Mouse (Mus musculus) lung, embryonic 14.5 days (tissue): ENCODE measurements around the gene Ppp1r16b. TPM values are rescaled to one million over a fixed set of nuclear protein-coding genes. Genes with fewer than 3 reads are reported as not detected.

Source experiments
- ATAC-seq: fragments of 200-750 bp; cut with Nextera tagmentation; 2 replicates; pipeline ENCODE4 v1.8.0; 2017; ENCODE audit warnings: mild to moderate bottlenecking, moderate TSS enrichment, moderate library complexity; ENCODE audit not compliant: insufficient read depth
- DNase-seq: peaks from one replicate; pipeline ENCODE4 v3.0.0-alpha.2; 2015
- H3K27ac ChIP-seq: fragments of 300-500 bp; sonication (generic); 2 replicates; pipeline ENCODE4 v1.5.1; 2014; ENCODE audit warnings: low read depth, mild to moderate bottlenecking, moderate library complexity
- H3K27me3 ChIP-seq: fragments of 300-500 bp; sonication (generic); 2 replicates; pipeline ENCODE4 v1.6.1; 2014; ENCODE audit warnings: low read length, control low read depth; ENCODE audit not compliant: insufficient read depth
- H3K36me3 ChIP-seq: fragments of 300-500 bp; sonication (generic); 2 replicates; pipeline ENCODE4 v1.6.1; 2014; ENCODE audit warnings: control low read depth; ENCODE audit not compliant: insufficient read depth
- H3K4me1 ChIP-seq: fragments of 300-500 bp; sonication (generic); 2 replicates; pipeline ENCODE4 v1.6.1; 2014; ENCODE audit warnings: antibody characterized with exemption, control low read depth; ENCODE audit not compliant: insufficient read depth
- H3K4me2 ChIP-seq: fragments of 300-500 bp; sonication (generic); 2 replicates; pipeline ENCODE4 v1.6.1; 2014; ENCODE audit warnings: mild to moderate bottlenecking
- H3K4me3 ChIP-seq: fragments of 300-500 bp; sonication (generic); 2 replicates; pipeline ENCODE4 v1.5.1; 2014; ENCODE audit warnings: low read depth, low read length
- H3K9ac ChIP-seq: fragments of 300-500 bp; sonication (generic); 2 replicates; pipeline ENCODE4 v1.6.1; 2014
- H3K9me3 ChIP-seq: fragments of 300-500 bp; sonication (generic); 2 replicates; pipeline ENCODE4 v1.6.1; 2016; ENCODE audit warnings: low read depth, low read length, control low read depth
- CTCF ChIP-seq: IDR thresholded peaks from 2 replicates; pipeline ENCODE4 v1.5.1; 2016; ENCODE audit warnings: antibody characterized with exemption, low read depth
- WGBS: fragments of 180-500 bp; shearing (Covaris S2); extraction: QIAGEN DNeasy Blood & Tissue Kit; methylation state at CpG from one replicate; pipeline ENCODE4 v1.1.7; 2014; 5-methylcytosine and 5-hydroxymethylcytosine counted together
- polyA plus RNA-seq: library from polyadenylated mRNA; unstranded; fragments of >200 nt; fragmentation: Nextera tagmentation; extraction: Ambion mirVana; gene quantifications from 2 replicates; pipeline ENCODE4 v1.2.1, GENCODE M21; 2014

Ppp1r16b gene
- polyA plus RNA-seq, 1 experiment from 2014 or later, result 17.6 TPM

GRCm38 (mm10) chr2:158681714-158682113 lies 16.5 kb downstream of the Ppp1r16b start:
- H3K27ac ChIP-seq, result no peak overlapping the region
- no peaks in the 10 kb centered on the region; the same call in 1 of the 2 replicates for H3K4me1 ChIP-seq
- H3K9ac ChIP-seq, result no peak overlapping the region
- no peak for DNase-seq
- ATAC-seq, result no peak
- WGBS, result 67% methylated on average over 6 of the region's 6 CpGs
- H3K36me3 ChIP-seq, result no peaks in the 10 kb centered on the region
- no peak for TF ChIP-seq CTCF
- no peaks in the 10 kb centered on the region for H3K9me3 ChIP-seq
- H3K27me3 ChIP-seq, result no peaks in the 10 kb centered on the region
- no peak overlapping the region for H3K4me2 ChIP-seq
- H3K4me3 ChIP-seq, result no peak overlapping the region

GRCm38 (mm10) chr2:158682344-158683037 lies 17.3 kb downstream of the Ppp1r16b start:
- Histone ChIP-seq H3K4me1 (no peaks in the 10 kb centered on the region; the same call in 1 of the 2 replicates), H3K27me3 (no peaks in the 10 kb centered on the region), H3K4me3 (no peak overlapping the region), H3K9me3 (no peaks in the 10 kb centered on the region), H3K4me2 (no peak overlapping the region), H3K27ac (peak overlapping the region; percentile 30; the same call in 1 of the 2 replicates), H3K36me3 (no peaks in the 10 kb centered on the region), H3K9ac (no peak overlapping the region)
- DNase-seq, result peak; percentile 30
- 46% methylated on average over 11 of the region's 11 CpGs for WGBS
- no peak for TF ChIP-seq CTCF
- no peak for ATAC-seq

DNA sequence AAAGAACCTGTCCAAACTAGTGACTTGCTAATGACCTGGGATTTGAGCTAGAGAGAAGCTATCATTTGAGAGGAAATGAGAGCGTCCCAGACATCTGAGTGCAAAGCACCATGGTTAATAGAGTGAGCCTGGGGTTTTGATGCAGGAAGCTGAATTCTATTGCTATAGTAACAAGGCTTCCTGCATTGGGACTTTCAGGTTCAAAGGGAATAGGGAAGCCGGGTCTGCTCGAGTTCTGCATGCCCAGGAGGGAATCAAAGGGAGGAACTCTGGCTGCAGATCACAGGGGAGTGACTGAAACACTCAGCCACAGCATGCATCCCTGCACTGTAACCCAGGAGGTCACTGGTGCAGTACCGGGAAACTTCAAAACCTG lies 17.8 kb downstream of the Ppp1r16b start:
- Histone ChIP-seq H3K9me3 (no peaks in the 10 kb centered on the region), H3K27ac (no peak overlapping the region), H3K4me2 (no peak overlapping the region), H3K9ac (no peak overlapping the region), H3K27me3 (no peaks in the 10 kb centered on the region), H3K4me1 (no peaks in the 10 kb centered on the region; the same call in 1 of the 2 replicates), H3K4me3 (no peak overlapping the region), H3K36me3 (no peaks in the 10 kb centered on the region)
- no peak for ATAC-seq
- 15% methylated on average over 4 of the region's 4 CpGs for WGBS
- no peak for TF ChIP-seq CTCF
- DNase-seq, result peak; percentile 41

GRCm38 (mm10) chr2:158684247-158684843 lies 19.1 kb downstream of the Ppp1r16b start:
- WGBS, result 52% methylated on average over 9 of the region's 9 CpGs
- H3K9ac ChIP-seq, result no peak overlapping the region
- no peak overlapping the region for H3K4me3 ChIP-seq
- no peaks in the 10 kb centered on the region for H3K9me3 ChIP-seq
- DNase-seq (no peak), ATAC-seq (no peak)
- no peaks in the 10 kb centered on the region for H3K36me3 ChIP-seq
- H3K4me2 ChIP-seq, result no peak overlapping the region
- TF ChIP-seq CTCF, result no peak
- no peak overlapping the region for H3K27ac ChIP-seq
- no peaks in the 10 kb centered on the region for H3K27me3 ChIP-seq
- H3K4me1 ChIP-seq, result no peaks in the 10 kb centered on the region; the same call in 1 of the 2 replicates

- no peak for ATAC-seq
- Histone ChIP-seq H3K4me2 (no peak overlapping the region), H3K9ac (no peak overlapping the region), H3K4me3 (no peak overlapping the region), H3K4me1 (no peaks in the 10 kb centered on the region; the same call in 1 of the 2 replicates), H3K27me3 (no peaks in the 10 kb centered on the region), H3K9me3 (no peaks in the 10 kb centered on the region), H3K27ac (no peak overlapping the region), H3K36me3 (no peaks in the 10 kb centered on the region)
- no peak for DNase-seq
- TF ChIP-seq CTCF, result no peak
- 71% methylated on average over 3 of the region's 3 CpGs for WGBS
These were observed 19.7 kb downstream of the Ppp1r16b start for GRCm38 (mm10) chr2:158684910-158685309.

DNA sequence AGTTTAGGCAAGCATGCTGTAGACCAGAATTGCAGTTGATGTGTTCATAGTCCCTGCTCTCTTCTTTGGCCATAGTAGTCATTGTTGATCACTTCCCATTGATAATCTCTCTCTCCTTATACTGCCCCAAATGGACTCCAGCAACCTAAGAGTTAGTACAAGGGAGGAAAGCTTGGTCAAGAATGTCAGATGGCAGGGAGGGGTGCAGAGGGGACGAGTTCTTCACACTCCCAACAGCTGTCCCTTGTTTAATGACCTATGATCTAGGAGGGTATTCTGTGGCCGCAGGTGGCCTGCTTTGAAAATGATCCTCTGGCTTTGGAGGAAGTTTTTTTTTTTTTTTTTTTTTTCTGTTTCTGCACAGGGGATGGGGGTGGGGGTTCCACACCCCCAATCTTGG lies 21.2 kb downstream of the Ppp1r16b start:
- Histone ChIP-seq H3K9me3 (no peaks in the 10 kb centered on the region), H3K36me3 (no peaks in the 10 kb centered on the region), H3K4me2 (no peak overlapping the region), H3K27ac (no peak overlapping the region), H3K4me1 (no peaks in the 10 kb centered on the region), H3K4me3 (no peak overlapping the region), H3K27me3 (no peaks in the 10 kb centered on the region), H3K9ac (no peak overlapping the region)
- DNase-seq (no peak), ATAC-seq (no peak)
- TF ChIP-seq CTCF, result no peak
- 26% methylated on average over 2 of the region's 2 CpGs for WGBS

DNA sequence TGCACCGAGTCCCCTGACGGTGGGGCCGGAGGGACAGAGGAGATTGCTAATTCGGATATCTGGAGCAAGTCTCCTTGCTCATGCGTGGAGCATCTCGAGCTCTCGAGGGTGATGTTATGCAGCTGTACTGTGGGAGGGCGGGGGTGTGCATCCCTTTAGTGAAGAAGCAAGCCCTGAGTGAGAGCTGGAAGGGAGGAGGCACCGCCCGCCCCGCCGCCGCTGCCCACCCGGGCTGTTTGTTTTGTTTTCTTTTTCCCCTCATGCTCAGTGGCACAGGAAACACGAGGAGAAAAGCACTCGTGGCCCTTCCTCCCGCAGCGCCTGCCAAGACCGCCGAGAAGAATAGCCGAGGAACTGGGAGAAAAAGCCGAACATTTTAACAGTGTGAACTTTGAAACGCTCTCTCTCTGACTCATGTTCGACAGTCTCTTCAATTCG lies 22.6 kb downstream of the Ppp1r16b start:
- TF ChIP-seq CTCF, result no peak
- ATAC-seq, result 0 out of 2 replicates have a peak, but pooled peaks have one; percentile 26
- Histone ChIP-seq H3K9me3 (no peaks in the 10 kb centered on the region), H3K27ac (peak overlapping the region; percentile 24; the same call in 1 of the 2 replicates), H3K4me3 (no peak overlapping the region), H3K4me2 (peak overlapping the region; percentile 40; the same call in 1 of the 2 replicates), H3K4me1 (no peaks in the 10 kb centered on the region), H3K9ac (no peak overlapping the region; the same call in 1 of the 2 replicates), H3K27me3 (no peaks in the 10 kb centered on the region), H3K36me3 (no peaks in the 10 kb centered on the region)
- 31% methylated on average over 25 of the region's 25 CpGs for WGBS
- DNase-seq, result peak; percentile 51
